Mouse (Mus musculus) thymus, adult 2 months (tissue): ENCODE data around the gene Gm14147. TPM values are rescaled to one million over a fixed set of nuclear protein-coding genes. Genes with fewer than 3 reads are reported as not detected.
"Not testable (repeated sequence)": the region's sequence is repeated elsewhere in the genome, so short reads cannot be mapped to it uniquely, and the experiment has no call there.

Source experiments
- DNase-seq: peaks from one replicate; pipeline ENCODE4 v3.0.0; 2021
- H3K27ac ChIP-seq: fragments of 200-500 bp; 2 replicates; pipeline ENCODE4 v1.5.1; 2012; ENCODE audit warnings: low read length, control low read depth; ENCODE audit not compliant: control insufficient read depth, insufficient read depth
- H3K27me3 ChIP-seq: fragments of 200-500 bp; 2 replicates; pipeline ENCODE4 v1.6.1; 2012; ENCODE audit warnings: mild to moderate bottlenecking, low read length, moderate library complexity, mixed read lengths; ENCODE audit not compliant: control insufficient read depth, insufficient read depth
- H3K36me3 ChIP-seq: fragments of 200-500 bp; 2 replicates; pipeline ENCODE4 v1.6.1; 2012; ENCODE audit warnings: mild to moderate bottlenecking, low read length, moderate library complexity; ENCODE audit not compliant: control insufficient read depth, insufficient read depth
- H3K4me1 ChIP-seq: fragments of 200-500 bp; replicated peaks from 2 replicates; pipeline ENCODE4 v1.6.1; 2012; ENCODE audit warnings: low read length; ENCODE audit not compliant: control insufficient read depth, insufficient read depth
- H3K4me3 ChIP-seq: fragments of 200-500 bp; 2 replicates; pipeline ENCODE4 v1.5.1; 2012; ENCODE audit warnings: mild to moderate bottlenecking, low read length, control low read depth, moderate library complexity; ENCODE audit not compliant: control insufficient read depth, insufficient read depth
- CTCF ChIP-seq: fragments of 200-500 bp; IDR thresholded peaks from 2 replicates; pipeline ENCODE4 v1.5.1; 2012; ENCODE audit warnings: mild to moderate bottlenecking, control low read depth, low read length, moderate library complexity, borderline replicate concordance; ENCODE audit not compliant: control insufficient read depth, poor library complexity, insufficient read depth; ENCODE audit errors: extremely low read depth
- POLR2A ChIP-seq: fragments of 200-500 bp; IDR thresholded peaks from 2 replicates; pipeline ENCODE4 v1.6.1; 2012; ENCODE audit warnings: mild to moderate bottlenecking, low read length, control low read depth, moderate library complexity; ENCODE audit not compliant: control insufficient read depth, poor library complexity, insufficient read depth; ENCODE audit errors: extremely low read depth
- WGBS: fragments of 180-500 bp; shearing (Covaris S2); methylation state at CpG from one replicate; pipeline ENCODE4 v1.1.7; 2018; 5-methylcytosine and 5-hydroxymethylcytosine counted together
- polyA plus RNA-seq: library from polyadenylated mRNA; depleted of rRNA; stranded (reverse); fragments of >200 nt; gene quantifications from 2 replicates; pipeline ENCODE4 v1.2.3, GENCODE M21; 2012; rRNA removed

Gm14147 gene
- 0.11 TPM in 1 of 2 replicates, not detected in the other for polyA plus RNA-seq

GRCm38 (mm10) chr2:151097945-151098344, at the start of gene Gm14147:
TSS of gene Gm14147 (plus strand) at chr2:151098245.
- not testable (repeated sequence) for H3K27ac ChIP-seq, H3K4me1 ChIP-seq, H3K4me3 ChIP-seq, H3K27me3 ChIP-seq, DNase-seq, H3K36me3 ChIP-seq
- no CpG with 5 or more reads among the region's 3 CpGs for WGBS

GRCm38 (mm10) chr2:151056637-151057036, 41.4 kb upstream of the Gm14147 start:
- Histone ChIP-seq H3K27ac (no peak overlapping the region), H3K4me1 (no peaks in the 10 kb centered on the region), H3K27me3 (no peaks in the 10 kb centered on the region), H3K4me3 (no peak overlapping the region), H3K36me3 (no peaks in the 10 kb centered on the region)
- DNase-seq: no peak
- TF ChIP-seq POLR2A (no peak), CTCF (no peak)
- 84% methylated on average over 1 of the region's 1 CpGs for WGBS

GRCm38 (mm10) chr2:151092250-151092649, 5.8 kb upstream of the Gm14147 start, which contains the start of gene Gm14151:
TSS of gene Gm14151 (minus strand) at chr2:151092350.
- H3K27ac ChIP-seq, H3K36me3 ChIP-seq, DNase-seq, H3K4me1 ChIP-seq, H3K27me3 ChIP-seq, H3K4me3 ChIP-seq: not testable (repeated sequence)
- no CpG with 5 or more reads among the region's 3 CpGs for WGBS

Other genes with a start within 250 kb of the Gm14147 start
- gene Abhd12, start 193.5 kb upstream of the Gm14147 start, polyA plus RNA-seq: 48.4 and 63.0 TPM in 2 replicates
- 10.8 and 12.3 TPM in 2 replicates for gene Gins1, start 192.8 kb upstream of the Gm14147 start, polyA plus RNA-seq
- gene Ninl, start 58.9 kb upstream of the Gm14147 start, polyA plus RNA-seq: 0.40 and 0.46 TPM in 2 replicates
- 3.0 and 4.3 TPM in 2 replicates for gene Nanp, start 58.8 kb upstream of the Gm14147 start, polyA plus RNA-seq
- gene Gm14151, start 5.9 kb upstream of the Gm14147 start, polyA plus RNA-seq: not detected in 2 replicates